Mouse (Mus musculus): ENCODE data around the gene Ptdss2.

Gene Ptdss2

GRCm38 (mm10) chr7:141122245-141122644 lies at the start of gene Ptdss2:
Gene Ptdss2, plus strand, starts transcription at chr7:141122382.
- no peak for DNase-seq (ENCODE audit: low read depth, low spot score)

- no peak for DNase-seq (ENCODE audit: low read depth, low spot score)
Measured at GRCm38 (mm10) chr7:141073782-141074181, 48.4 kb upstream of the Ptdss2 start.

GRCm38 (mm10) chr7:141077841-141078240 lies 44.3 kb upstream of the Ptdss2 start, which contains the start of gene Pkp3:
Gene Pkp3, plus strand, starts transcription at chr7:141078218.
- no peak for DNase-seq (ENCODE audit: low read depth, low spot score)

- DNase-seq (ENCODE audit: low read depth, low spot score): no peak
Measured at GRCm38 (mm10) chr7:141078876-141079275, 43.3 kb upstream of the Ptdss2 start.

- DNase-seq (ENCODE audit: low read depth, low spot score): no peak
Measured at GRCm38 (mm10) chr7:141079481-141080449, 42.4 kb upstream of the Ptdss2 start.

GRCm38 (mm10) chr7:141087894-141088293 lies 34.3 kb upstream of the Ptdss2 start:
- no peak for DNase-seq (ENCODE audit: low read depth, low spot score)

GRCm38 (mm10) chr7:141088473-141088872 lies 33.7 kb upstream of the Ptdss2 start:
- DNase-seq (ENCODE audit: low read depth, low spot score): no peak

GRCm38 (mm10) chr7:141090228-141090627 lies 32.0 kb upstream of the Ptdss2 start:
- DNase-seq (ENCODE audit: low read depth, low spot score): no peak

GRCm38 (mm10) chr7:141092051-141092735 lies 30.0 kb upstream of the Ptdss2 start:
- peak; percentile 69 for DNase-seq (ENCODE audit: low read depth, low spot score)

GRCm38 (mm10) chr7:141093950-141094349 lies 28.2 kb upstream of the Ptdss2 start:
- DNase-seq (ENCODE audit: low read depth, low spot score): no peak

GRCm38 (mm10) chr7:141094487-141095205 lies 27.5 kb upstream of the Ptdss2 start:
- DNase-seq (ENCODE audit: low read depth, low spot score): no peak

GRCm38 (mm10) chr7:141096021-141096420 lies 26.2 kb upstream of the Ptdss2 start:
- no peak for DNase-seq (ENCODE audit: low read depth, low spot score)

GRCm38 (mm10) chr7:141096649-141097056 lies 25.5 kb upstream of the Ptdss2 start:
- DNase-seq (ENCODE audit: low read depth, low spot score): no peak

GRCm38 (mm10) chr7:141097177-141097576 lies 25.0 kb upstream of the Ptdss2 start:
- no peak for DNase-seq (ENCODE audit: low read depth, low spot score)

GRCm38 (mm10) chr7:141099911-141100691 lies 22.1 kb upstream of the Ptdss2 start, which contains the start of gene Sigirr:
Gene Sigirr, minus strand, starts transcription at chr7:141100572.
- DNase-seq (ENCODE audit: low read depth, low spot score): no peak

GRCm38 (mm10) chr7:141103161-141103560 lies 19.0 kb upstream of the Ptdss2 start:
- DNase-seq (ENCODE audit: low read depth, low spot score): no peak

GRCm38 (mm10) chr7:141115874-141116273 lies 6.3 kb upstream of the Ptdss2 start:
- DNase-seq (ENCODE audit: low read depth, low spot score): no peak

- DNase-seq (ENCODE audit: low read depth, low spot score): no peak
Measured at GRCm38 (mm10) chr7:141117636-141118035, 4.5 kb upstream of the Ptdss2 start, which contains the start of gene Ano9. Gene Ano9, minus strand, starts transcription at chr7:141117806.

- DNase-seq (ENCODE audit: low read depth, low spot score): no peak
Measured at GRCm38 (mm10) chr7:141119487-141119886, 2.7 kb upstream of the Ptdss2 start.

GRCm38 (mm10) chr7:141120605-141121004 lies 1.6 kb upstream of the Ptdss2 start:
- DNase-seq (ENCODE audit: low read depth, low spot score): no peak

GRCm38 (mm10) chr7:141121051-141121531 lies 1.1 kb upstream of the Ptdss2 start:
- no peak for DNase-seq (ENCODE audit: low read depth, low spot score)
